Mouse (Mus musculus) liver, embryonic 13.5 days (tissue): ENCODE results near the gene Rcor1. TPM values are rescaled to one million over a fixed set of nuclear protein-coding genes. Genes with fewer than 3 reads are reported as not detected.

Experiments used
- ATAC-seq: fragments of 200-750 bp; cut with Nextera tagmentation; 2 replicates; pipeline ENCODE4 v1.8.0; 2017; ENCODE audit warnings: low read depth, mild to moderate bottlenecking, moderate number of reproducible peaks, moderate library complexity
- DNase-seq: peaks from one replicate; pipeline ENCODE4 v3.0.0; 2022
- H3K27ac ChIP-seq: fragments of 300-500 bp; sonication (generic); 2 replicates; pipeline ENCODE4 v1.5.1; 2015; ENCODE audit warnings: moderate library complexity, mild to moderate bottlenecking, inconsistent platforms
- H3K27me3 ChIP-seq: fragments of 300-500 bp; sonication (generic); 2 replicates; pipeline ENCODE4 v1.6.1; 2015; ENCODE audit warnings: mild to moderate bottlenecking, inconsistent platforms
- H3K36me3 ChIP-seq: fragments of 300-500 bp; sonication (generic); 2 replicates; pipeline ENCODE4 v1.6.1; 2015; ENCODE audit warnings: mild to moderate bottlenecking, inconsistent platforms
- H3K4me1 ChIP-seq: fragments of 300-500 bp; sonication (generic); replicated peaks from 2 replicates; pipeline ENCODE4 v1.6.1; 2015; ENCODE audit warnings: inconsistent platforms
- H3K4me2 ChIP-seq: fragments of 300-500 bp; sonication (generic); 2 replicates; pipeline ENCODE4 v1.6.1; 2015; ENCODE audit warnings: inconsistent platforms, mild to moderate bottlenecking, moderate library complexity
- H3K4me3 ChIP-seq: fragments of 300-500 bp; sonication (generic); replicated peaks from 2 replicates; pipeline ENCODE4 v1.5.1; 2015; ENCODE audit warnings: mild to moderate bottlenecking, inconsistent platforms
- H3K9ac ChIP-seq: fragments of 300-500 bp; sonication (generic); 2 replicates; pipeline ENCODE4 v1.6.1; 2015; ENCODE audit warnings: mild to moderate bottlenecking, inconsistent platforms
- H3K9me3 ChIP-seq: fragments of 300-500 bp; sonication (generic); replicated peaks from 2 replicates; pipeline ENCODE4 v1.6.1; 2016; ENCODE audit warnings: inconsistent platforms
- WGBS: fragments of 180-500 bp; shearing (Covaris S2); methylation state at CpG from one replicate; pipeline ENCODE4 v1.1.7; 2015; ENCODE audit not compliant: insufficient replicate concordance; 5-methylcytosine and 5-hydroxymethylcytosine counted together
- polyA plus RNA-seq: library from polyadenylated mRNA; unstranded; fragments of >200 nt; fragmentation: Nextera tagmentation; extraction: Ambion mirVana; gene quantifications from 2 replicates; pipeline ENCODE4 v1.2.1, GENCODE M21; 2015

The Rcor1 gene
- polyA plus RNA-seq, result 5.8 and 6.1 TPM in 2 replicates

DNA sequence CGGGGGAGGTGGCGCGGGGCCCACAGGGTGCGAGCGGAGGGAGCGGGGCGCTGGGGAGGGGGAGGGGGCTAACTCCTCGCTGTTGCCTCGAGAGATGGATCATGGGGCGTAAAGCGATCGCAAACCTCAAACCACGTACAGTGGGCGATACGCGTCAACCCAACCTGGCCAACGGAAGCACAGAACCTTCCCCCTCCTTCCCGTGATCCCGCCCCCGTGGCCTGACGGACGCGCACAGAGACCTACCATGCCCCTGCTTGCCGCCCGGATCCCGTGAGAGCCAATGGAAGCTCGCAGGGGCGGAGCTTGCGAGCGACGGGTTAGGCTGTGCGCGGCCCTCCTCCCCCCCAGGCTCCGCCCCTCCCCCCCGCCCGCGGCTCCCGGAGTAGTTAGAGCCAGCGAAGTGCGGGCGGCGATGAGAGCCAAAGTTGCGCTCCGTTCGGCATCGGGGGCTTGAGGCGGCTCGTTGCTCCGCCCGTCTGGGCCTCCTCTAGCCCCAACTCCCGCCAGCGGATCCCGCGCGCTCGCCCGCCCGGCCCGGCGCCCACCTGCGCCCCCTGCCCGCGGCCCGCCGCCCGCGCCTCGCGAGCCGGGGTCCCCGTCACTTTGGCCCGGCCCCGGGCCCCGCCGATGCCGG lies at the start of gene Rcor1:
Gene Rcor1 (plus strand): TSS at position 376 of the 637 bp plus-strand sequence.
- DNase-seq (peak; percentile 100), ATAC-seq (peak; percentile 95)
- under 1% methylated on average over 76 of the region's 76 CpGs for WGBS
- Histone ChIP-seq H3K36me3 (peaks cover 13% of the 10 kb centered on the region), H3K4me2 (peak within 1 kb of the TSS; percentile 99), H3K9me3 (no peaks in the 10 kb centered on the region), H3K27me3 (no peaks in the 10 kb centered on the region), H3K27ac (peak within 1 kb of the TSS; percentile 97), H3K4me1 (peaks cover 80% of the 10 kb centered on the region), H3K9ac (peak within 1 kb of the TSS; percentile 99), H3K4me3 (peak within 1 kb of the TSS; percentile 91)

DNA sequence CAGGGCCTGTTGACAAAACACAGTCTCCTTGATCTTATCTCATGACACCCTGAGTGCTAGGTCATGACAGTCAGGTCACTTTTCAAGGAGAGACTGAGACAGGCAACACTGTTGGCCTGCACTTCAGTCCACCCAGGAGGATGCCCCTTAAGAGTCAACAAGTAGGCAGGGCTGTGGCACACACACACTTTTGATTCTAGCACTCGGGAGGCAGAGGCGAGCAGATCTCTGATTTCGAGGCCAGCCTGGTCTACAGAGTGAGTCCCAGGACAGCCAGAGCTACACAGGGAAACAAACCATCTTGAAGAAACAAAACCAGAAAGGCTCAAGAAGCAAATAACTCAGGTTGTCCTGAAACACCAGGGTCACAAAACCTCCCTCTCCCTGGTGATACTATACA lies 49.7 kb upstream of the Rcor1 start:
- no peaks in the 10 kb centered on the region for H3K9me3 ChIP-seq
- H3K27me3 ChIP-seq, result no peaks in the 10 kb centered on the region; the same call in 1 of the 2 replicates
- no peak overlapping the region for H3K9ac ChIP-seq
- H3K36me3 ChIP-seq, result no peaks in the 10 kb centered on the region
- peaks cover 36% of the 10 kb centered on the region for H3K4me1 ChIP-seq
- H3K4me2 ChIP-seq, result no peak overlapping the region
- ATAC-seq (no peak), DNase-seq (no peak)
- H3K4me3 ChIP-seq, result no peak overlapping the region
- H3K27ac ChIP-seq, result peak overlapping the region; percentile 35; the same call in 1 of the 2 replicates
- WGBS, result 87% methylated on average over 3 of the region's 3 CpGs

DNA sequence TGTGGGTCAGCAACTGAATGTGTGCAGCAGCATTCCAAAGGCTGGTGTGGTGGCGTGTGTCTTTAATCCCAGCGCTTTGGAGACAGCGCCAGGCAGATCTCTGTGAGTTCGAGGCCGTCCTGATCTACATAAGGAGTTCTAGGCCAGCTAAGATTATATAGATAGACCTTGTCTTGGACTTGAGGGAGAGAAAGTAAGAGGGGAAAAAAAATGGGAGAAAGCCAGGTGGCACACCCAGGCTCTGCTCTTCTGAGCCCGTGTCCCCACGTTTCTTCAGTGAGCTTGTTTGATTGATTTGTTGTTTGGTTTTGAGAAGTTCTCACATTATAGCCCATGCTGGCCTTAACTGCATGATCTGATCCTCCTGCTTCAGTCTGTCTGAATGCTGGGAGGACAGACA lies 48.7 kb upstream of the Rcor1 start:
- Histone ChIP-seq H3K27me3 (no peaks in the 10 kb centered on the region; the same call in 1 of the 2 replicates), H3K9ac (no peak overlapping the region)
- ATAC-seq, result no peak

DNA sequence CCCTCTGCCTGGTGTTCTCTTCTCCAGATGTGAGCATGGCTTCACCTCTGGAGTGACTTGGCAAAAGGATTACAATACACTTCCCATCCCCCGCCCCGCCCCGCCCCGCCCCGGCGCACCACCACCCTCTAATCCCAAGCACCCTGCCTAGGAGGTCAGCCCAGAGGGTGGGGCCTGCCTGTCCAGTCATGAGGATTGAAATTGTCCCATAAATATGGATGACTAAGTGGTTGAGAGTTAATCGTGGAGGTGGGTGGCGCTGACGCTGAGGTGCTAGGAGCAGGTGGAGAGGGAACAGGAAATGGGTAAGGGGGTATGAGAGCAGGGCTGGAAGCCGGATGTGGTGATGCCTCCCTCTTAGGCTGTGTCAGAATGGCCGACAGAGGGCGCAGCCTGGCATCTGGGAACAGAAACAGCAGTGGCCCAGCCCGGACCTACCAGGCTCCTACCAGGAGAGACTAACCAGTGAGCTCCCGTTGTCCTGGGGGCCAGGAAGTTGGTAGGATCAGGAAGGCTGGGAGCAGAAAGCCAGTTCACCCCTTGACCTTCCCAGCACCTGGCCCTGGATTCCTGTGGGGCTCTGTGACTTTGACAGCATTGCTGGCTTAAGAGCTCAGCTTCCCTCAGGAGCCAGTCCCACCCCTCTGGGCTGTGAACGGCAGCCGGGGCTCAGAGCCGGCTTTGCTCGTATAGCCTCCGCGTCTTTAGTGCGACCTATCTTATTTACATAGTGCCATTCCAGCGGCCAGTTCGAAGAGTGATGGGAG lies 47.6 kb upstream of the Rcor1 start:
- DNase-seq, result peak; percentile 85
- ATAC-seq, result peak; percentile 90
- peaks cover 40% of the 10 kb centered on the region for H3K4me1 ChIP-seq
- peak overlapping the region; percentile 62 for H3K4me3 ChIP-seq
- H3K9me3 ChIP-seq, result no peaks in the 10 kb centered on the region
- no peaks in the 10 kb centered on the region for H3K36me3 ChIP-seq
- H3K4me2 ChIP-seq, result peak overlapping the region; percentile 95
- H3K9ac ChIP-seq, result peak overlapping the region; percentile 74
- WGBS, result 0% methylated on average over 23 of the region's 23 CpGs
- H3K27ac ChIP-seq, result peak overlapping the region; percentile 91
- H3K27me3 ChIP-seq, result no peaks in the 10 kb centered on the region; the same call in 1 of the 2 replicates

More for the DNA sequence above, 48.7 kb upstream of the Rcor1 start:
- no peak overlapping the region for H3K27ac ChIP-seq
- no peak overlapping the region for H3K4me2 ChIP-seq
- WGBS, result 89% methylated on average over 7 of the region's 7 CpGs
- H3K4me1 ChIP-seq, result peaks cover 40% of the 10 kb centered on the region
- no peaks in the 10 kb centered on the region for H3K9me3 ChIP-seq
- no peak overlapping the region for H3K4me3 ChIP-seq
- no peaks in the 10 kb centered on the region for H3K36me3 ChIP-seq
- no peak for DNase-seq

DNA sequence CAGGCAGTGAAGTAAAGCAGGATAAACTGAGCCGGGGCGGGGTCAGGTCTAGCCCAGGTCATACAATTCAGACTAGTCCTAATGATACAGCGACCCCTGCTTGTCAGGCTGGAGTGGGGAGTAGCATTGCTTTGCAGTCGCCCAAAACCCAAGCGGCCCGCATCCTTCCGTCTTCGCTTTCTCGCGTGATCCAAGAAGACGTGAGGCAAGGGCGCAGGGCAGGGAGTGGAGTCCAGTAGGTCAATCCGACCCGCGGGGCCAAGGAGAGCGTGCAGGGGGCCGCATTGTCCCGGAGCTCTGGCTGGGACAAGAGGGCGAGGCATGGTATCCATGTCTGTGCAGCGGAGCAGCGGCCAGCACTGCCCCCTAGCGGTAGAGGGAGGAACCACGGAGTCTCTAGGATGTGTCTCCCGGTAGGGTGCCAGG lies 47.0 kb upstream of the Rcor1 start:
- Histone ChIP-seq H3K4me2 (peak overlapping the region; percentile 95), H3K36me3 (no peaks in the 10 kb centered on the region), H3K27me3 (no peaks in the 10 kb centered on the region), H3K9ac (peak overlapping the region; percentile 74), H3K4me1 (peaks cover 40% of the 10 kb centered on the region), H3K27ac (peak overlapping the region; percentile 91), H3K4me3 (peak overlapping the region; percentile 62), H3K9me3 (no peaks in the 10 kb centered on the region)
- ATAC-seq (peak; percentile 95), DNase-seq (peak; percentile 91)
- under 1% methylated on average over 24 of the region's 24 CpGs for WGBS

DNA sequence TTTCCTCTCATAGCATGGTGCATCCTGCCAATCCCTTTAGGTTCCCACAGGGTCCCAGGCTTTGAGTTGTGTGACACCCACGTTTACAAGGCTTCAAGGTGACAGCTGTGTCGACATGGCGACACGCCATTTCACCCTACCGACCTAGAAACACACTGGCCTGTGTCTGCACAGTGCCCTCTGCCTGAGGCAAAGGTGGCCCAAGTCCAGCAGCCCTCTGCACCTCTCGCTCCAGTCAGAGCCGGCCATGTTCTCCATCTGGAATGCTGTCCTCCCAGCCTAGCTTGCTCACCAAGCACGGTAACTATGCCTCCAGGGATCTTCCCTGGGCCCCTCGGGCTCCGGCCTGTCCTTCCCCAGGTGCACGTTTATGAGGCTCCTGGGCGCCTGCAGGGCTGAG lies 46.4 kb upstream of the Rcor1 start:
- Histone ChIP-seq H3K4me2 (peak overlapping the region; percentile 95), H3K36me3 (no peaks in the 10 kb centered on the region), H3K9ac (peak overlapping the region; percentile 74), H3K4me1 (peaks cover 40% of the 10 kb centered on the region), H3K27me3 (no peaks in the 10 kb centered on the region), H3K9me3 (peaks cover 3% of the 10 kb centered on the region), H3K4me3 (peak overlapping the region; percentile 62), H3K27ac (no peak overlapping the region)
- no peak for DNase-seq
- no peak for ATAC-seq
- WGBS, result 77% methylated on average over 12 of the region's 12 CpGs

DNA sequence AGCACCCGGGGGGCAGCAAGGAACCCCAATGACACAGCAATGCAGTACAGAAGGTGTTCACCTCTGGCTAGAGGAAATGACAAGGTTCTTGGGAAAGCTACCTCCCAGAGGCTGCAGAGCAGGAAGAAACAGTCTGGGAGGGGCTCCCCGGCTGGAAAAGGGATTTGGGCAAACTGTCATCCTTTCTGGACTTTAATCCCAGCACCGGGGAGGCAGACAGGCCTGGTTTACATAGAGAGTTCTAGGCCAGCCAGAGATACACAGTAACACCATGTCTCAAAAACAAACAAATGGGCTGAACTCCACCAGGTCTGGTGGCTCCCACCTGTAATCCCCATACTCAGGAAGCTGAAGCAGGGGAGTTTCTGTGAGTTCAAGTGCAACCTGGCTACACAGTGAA lies 45.9 kb upstream of the Rcor1 start:
- no peak overlapping the region for H3K9ac ChIP-seq
- H3K27ac ChIP-seq, result no peak overlapping the region
- no peak overlapping the region for H3K4me2 ChIP-seq
- no peak for DNase-seq
- ATAC-seq, result no peak
- H3K9me3 ChIP-seq, result peaks cover 7% of the 10 kb centered on the region
- no peaks in the 10 kb centered on the region for H3K36me3 ChIP-seq
- H3K27me3 ChIP-seq, result no peaks in the 10 kb centered on the region
- WGBS, result 69% methylated on average over 3 of the region's 3 CpGs
- no peak overlapping the region for H3K4me3 ChIP-seq
- H3K4me1 ChIP-seq, result peaks cover 40% of the 10 kb centered on the region

DNA sequence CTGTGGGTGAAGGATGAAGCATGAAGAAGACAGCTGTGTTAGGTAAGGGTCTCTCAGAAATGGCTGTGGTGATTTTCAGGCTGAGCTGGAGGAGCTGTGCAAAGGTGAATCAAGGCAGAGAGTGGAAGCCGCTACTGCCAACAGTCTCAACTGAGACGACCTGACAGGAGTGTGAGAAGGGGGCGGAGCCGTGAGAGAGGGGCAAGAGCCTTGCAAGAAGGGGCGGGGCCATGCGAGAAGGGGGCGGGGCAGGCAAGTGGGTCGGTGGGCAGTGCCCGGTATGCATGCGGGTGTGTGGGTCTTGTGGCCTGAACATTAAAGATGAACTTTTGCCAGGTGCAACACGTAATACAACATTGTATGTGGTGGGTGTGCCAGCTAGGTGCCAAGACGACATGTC lies 44.5 kb upstream of the Rcor1 start:
- no peak overlapping the region for H3K9ac ChIP-seq
- no peak overlapping the region for H3K4me2 ChIP-seq
- DNase-seq (no peak), ATAC-seq (no peak)
- H3K27me3 ChIP-seq, result no peaks in the 10 kb centered on the region
- no peak overlapping the region for H3K4me3 ChIP-seq
- H3K9me3 ChIP-seq, result peaks cover 14% of the 10 kb centered on the region
- H3K27ac ChIP-seq, result no peak overlapping the region
- peaks cover 41% of the 10 kb centered on the region for H3K4me1 ChIP-seq
- no peaks in the 10 kb centered on the region for H3K36me3 ChIP-seq
- 45% methylated on average over 12 of the region's 12 CpGs for WGBS

DNA sequence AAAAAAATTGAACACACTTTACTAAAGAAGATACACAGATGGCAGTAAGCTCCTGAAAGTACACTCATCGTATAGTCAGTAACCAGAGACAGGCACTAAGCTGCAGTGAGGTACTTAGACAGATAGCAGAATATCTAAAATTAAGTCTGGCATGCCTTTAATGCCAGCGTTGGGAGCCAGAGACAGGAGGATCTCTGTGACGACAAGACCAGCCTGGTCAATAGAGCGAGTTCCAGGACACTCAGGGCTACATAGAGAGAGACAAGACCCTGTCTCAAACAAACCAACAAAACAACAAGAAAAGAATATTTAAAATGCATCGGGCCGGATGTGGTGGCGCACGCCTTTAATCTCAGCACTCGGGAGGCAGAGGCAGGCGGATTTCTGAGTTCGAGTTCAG lies 41.1 kb upstream of the Rcor1 start:
- Histone ChIP-seq H3K4me2 (no peak overlapping the region), H3K4me1 (peaks cover 22% of the 10 kb centered on the region), H3K36me3 (no peaks in the 10 kb centered on the region), H3K4me3 (no peak overlapping the region), H3K9ac (no peak overlapping the region), H3K9me3 (peaks cover 14% of the 10 kb centered on the region), H3K27ac (no peak overlapping the region), H3K27me3 (no peaks in the 10 kb centered on the region)
- DNase-seq, result no peak
- no peak for ATAC-seq
- WGBS, result 92% methylated on average over 11 of the region's 11 CpGs

DNA sequence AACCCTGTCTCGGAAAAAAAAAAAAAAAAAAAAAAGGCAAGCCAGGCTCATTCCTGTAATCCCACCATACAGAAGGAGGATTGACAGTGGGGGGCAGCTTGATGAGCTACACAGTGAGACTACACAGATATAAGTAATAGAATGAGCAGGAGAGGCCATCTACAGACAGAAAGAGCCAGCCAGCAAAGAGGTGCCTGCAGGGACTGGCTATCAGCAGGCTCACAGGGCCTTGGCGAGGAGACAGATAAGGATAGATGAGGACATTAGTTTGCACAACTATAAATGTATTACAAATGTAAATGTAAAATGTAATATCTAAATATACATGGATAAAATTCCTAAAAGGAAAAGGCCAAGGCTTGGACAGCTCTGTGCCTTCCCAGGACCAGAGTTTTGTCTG lies 39.3 kb upstream of the Rcor1 start:
- Histone ChIP-seq H3K27ac (peak overlapping the region; percentile 35), H3K9me3 (peaks cover 14% of the 10 kb centered on the region), H3K9ac (no peak overlapping the region), H3K4me3 (no peak overlapping the region), H3K36me3 (no peaks in the 10 kb centered on the region), H3K27me3 (no peaks in the 10 kb centered on the region), H3K4me1 (peaks cover 27% of the 10 kb centered on the region), H3K4me2 (no peak overlapping the region)
- WGBS, result 36% methylated on average over 2 of the region's 2 CpGs
- DNase-seq (peak; percentile 58), ATAC-seq (peak; percentile 85)

DNA sequence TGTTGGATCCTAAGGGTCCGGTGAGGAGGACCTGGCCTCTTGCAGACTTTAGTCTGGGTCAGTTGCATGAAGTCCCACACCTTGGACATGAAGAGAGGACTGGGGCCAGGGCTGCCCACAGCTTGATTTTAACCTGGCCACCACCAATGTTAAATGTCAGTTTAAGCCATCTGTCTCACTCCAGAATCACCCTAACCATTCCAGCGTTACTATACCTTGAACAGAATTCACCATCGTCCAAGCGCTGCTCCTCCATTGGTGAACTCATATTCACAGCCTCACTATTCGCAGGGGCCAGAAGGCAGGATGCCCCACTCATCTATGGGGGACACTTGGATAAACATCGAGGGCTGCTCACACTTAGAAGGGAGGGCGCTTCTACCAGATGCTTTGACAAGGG lies 38.2 kb upstream of the Rcor1 start:
- no peak overlapping the region for H3K4me3 ChIP-seq
- no peak for DNase-seq
- H3K4me2 ChIP-seq, result no peak overlapping the region
- H3K27ac ChIP-seq, result no peak overlapping the region
- no peaks in the 10 kb centered on the region for H3K36me3 ChIP-seq
- H3K9me3 ChIP-seq, result peaks cover 14% of the 10 kb centered on the region
- ATAC-seq, result no peak
- H3K27me3 ChIP-seq, result no peaks in the 10 kb centered on the region
- peaks cover 33% of the 10 kb centered on the region for H3K4me1 ChIP-seq
- H3K9ac ChIP-seq, result no peak overlapping the region
- WGBS, result 84% methylated on average over 7 of the region's 7 CpGs
